Mouse (Mus musculus): ENCODE data around the gene Rfx4. TPM values are rescaled to one million over a fixed set of nuclear protein-coding genes. Genes with fewer than 3 reads are reported as not detected.
A peak's percentile ranks its signal among the peaks of the same experiment; 100 is the strongest.

The Rfx4 gene
- total RNA-seq, 2 experiments from 2014 or later = not detected

- DNase-seq = no peak
Observed at GRCm38 (mm10) chr10:84811913-84812295, 56.0 kb downstream of the Rfx4 start.

DNA sequence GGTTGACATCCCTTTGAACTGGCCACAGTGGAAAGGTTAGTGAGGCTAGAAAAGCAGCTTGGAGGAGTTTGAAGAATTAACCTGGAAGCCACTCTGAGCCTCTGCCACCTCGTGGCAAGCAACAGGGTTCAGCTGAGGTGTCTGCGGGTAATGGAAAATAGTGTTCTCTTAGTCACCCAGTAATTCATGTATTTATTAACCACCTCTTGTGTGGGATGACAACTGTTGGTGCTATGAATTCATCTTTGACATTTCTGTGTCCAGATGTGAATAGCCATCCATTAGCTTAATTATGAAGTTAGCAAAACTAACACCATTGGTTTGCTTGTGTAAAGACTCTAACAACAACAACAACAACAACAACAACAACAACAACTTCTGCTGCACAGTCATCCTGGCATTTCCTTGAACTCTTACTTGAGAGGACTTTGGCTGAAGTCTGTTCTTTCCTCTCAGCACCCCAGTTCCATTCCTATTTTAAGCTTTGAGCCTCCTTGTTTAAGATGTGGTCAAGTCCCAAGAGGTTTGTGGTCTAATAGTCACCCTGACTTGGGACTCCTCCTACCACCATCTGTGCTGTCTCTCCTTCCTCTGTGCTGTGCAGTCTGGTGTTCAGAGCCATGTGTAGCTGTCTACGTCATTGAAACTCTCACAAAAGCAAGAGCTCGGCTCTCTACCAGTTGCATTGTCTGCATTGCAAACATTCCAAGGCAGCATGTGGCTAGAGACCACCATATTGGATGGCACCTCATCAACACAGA, 60.0 kb downstream of the Rfx4 start:
- no peak for DNase-seq

DNA sequence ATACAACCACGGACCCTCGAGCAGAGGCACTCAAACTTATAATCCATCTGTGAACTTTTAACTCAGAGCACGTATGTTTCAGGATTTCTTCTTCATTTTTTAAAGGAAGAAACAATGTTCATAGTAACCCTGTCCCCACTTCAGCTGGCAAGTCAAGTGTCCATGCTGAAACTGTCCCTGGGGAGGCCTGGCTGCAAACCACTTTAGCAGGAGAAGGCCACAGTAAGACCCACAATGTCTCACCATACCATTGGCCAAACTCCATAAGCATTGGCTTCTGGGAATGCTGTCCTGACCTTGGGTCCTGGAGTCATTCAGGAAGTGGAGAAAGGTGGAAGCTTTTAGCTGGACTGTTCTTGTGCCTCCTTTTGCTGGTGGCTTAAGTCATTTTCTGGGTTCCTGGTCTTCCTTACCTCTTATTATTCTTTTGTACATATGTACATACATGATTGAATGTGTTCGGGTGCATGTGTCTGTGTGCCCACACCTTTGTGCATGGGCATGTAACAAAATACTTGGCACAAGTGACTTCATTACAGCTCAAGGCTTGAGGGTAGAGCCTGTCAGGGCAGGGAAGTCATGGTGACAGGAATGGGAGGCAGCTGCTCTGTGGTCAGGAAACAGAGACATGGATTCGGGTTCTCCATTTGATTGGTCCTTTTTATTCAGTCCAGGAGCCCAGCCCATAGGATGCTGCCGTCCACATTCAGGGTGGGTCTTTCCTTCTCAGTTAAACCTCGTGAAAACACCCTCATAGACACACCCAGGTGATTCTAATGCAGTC, 61.4 kb downstream of the Rfx4 start:
- peak in 1 of 2 experiments; percentile 42 for DNase-seq

- DNase-seq = no peak
Observed at GRCm38 (mm10) chr10:84819669-84820068, 63.8 kb downstream of the Rfx4 start.

DNA sequence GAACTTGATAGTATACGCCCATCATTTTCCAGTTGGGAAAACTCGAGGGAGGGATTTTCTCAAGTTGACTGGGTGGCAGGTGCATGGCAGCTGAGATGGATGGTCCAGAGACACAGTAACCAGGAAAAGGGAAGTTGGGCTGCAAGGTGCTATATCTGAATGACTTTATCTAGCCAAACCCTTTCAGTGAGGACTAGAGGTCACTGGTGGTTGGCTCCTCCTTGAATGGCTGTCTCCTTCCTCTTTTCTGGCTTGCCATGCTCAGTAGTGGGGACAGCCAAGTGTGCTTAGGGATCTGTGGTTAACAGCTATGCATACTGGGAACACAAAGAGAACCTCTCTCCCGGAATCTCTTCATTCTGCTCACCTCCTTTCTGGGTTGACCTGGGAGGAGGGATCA, 64.4 kb downstream of the Rfx4 start:
- no peak for DNase-seq

- DNase-seq = no peak
Observed at GRCm38 (mm10) chr10:84822741-84823151, 66.9 kb downstream of the Rfx4 start.

DNA sequence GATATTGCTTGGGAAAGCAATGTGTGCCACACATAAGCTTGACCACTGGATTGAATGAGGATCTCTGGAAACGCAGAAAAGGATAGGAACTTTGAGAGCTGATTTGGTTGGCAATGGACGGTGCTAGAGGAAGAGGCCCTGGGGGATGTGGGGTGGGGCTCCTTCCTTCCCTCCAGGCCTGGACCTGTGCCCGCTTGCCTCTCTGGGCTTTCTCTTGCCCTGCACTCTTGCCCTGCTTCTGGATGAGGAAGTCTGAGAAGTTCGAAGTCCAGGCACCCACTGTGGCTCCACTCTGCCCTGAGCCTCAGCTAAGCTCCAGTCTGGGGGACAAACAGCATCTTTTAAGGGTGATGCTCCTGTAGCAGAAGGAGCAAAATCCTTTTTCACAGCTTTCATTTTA, 67.8 kb downstream of the Rfx4 start:
- peak in 1 of 2 experiments; percentile 33 for DNase-seq

DNA sequence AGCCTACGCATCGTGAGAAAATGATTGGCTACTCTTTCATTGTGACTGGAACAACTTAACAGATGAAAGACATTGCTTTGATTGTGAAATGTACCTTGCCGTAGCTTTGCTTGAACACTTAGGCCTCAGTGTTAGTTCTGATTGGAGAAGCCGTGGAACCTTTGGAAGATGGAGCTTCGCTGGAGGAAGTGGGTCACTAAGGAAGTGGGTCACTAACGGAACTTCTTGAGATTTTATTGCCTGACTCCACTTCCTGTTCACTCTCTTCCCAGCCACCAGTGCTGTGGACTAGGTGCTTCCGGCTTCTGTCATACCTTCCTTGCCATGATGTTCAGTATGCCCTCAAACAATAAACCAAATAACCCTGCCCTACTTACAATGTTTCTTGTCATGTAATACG, 73.1 kb downstream of the Rfx4 start:
- DNase-seq = no peak

GRCm38 (mm10) chr10:84835596-84835995, 79.7 kb downstream of the Rfx4 start:
- peak in 1 of 2 experiments; percentile 20 for DNase-seq

DNA sequence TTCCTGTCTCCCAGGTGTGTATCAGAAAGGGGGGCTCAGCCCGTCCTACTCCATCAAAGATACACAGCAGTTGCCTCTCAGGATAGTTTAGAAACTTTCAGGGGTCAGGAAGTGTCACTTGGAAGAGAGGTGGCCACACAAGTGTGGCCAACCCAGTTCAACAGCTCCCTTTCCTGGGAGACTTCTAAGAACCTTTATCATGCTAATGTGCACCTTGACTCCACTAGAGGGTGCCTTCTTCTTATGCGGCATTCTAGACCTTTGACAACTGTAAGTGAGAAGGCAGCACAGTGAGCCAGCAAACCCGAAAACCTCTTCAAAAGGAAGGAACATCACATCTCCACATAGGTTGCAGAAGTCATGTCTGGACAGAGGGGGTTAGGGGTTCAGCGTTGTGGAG, 80.2 kb downstream of the Rfx4 start:
- peak in 1 of 2 experiments; percentile 48 for DNase-seq

DNA sequence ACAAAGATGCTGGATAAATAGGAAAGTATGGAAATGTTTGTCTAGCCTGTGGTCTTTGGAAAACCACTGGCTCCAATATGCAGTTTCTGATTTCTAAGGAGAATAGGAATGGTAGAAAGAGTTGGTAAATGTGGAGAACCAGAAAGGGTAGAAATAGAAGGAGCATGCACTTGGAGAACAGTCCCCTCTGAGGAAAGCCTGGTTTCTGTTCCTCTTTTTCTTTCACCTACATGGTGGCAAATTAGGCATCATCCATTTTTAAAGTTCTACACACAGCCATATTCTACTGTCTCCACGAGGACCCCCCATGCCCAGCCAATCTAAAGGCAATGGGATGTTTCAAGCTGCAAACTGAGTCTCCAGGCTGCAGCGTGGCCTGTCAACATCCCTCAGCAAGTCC, 81.5 kb downstream of the Rfx4 start:
- DNase-seq = no peak

GRCm38 (mm10) chr10:84838850-84839473, 83.1 kb downstream of the Rfx4 start:
- no peak for DNase-seq

- DNase-seq = no peak
Observed at GRCm38 (mm10) chr10:84846638-84847037, 90.8 kb downstream of the Rfx4 start.

- DNase-seq = peak; percentile 90 to 93
Observed at GRCm38 (mm10) chr10:84851981-84852979, 96.4 kb downstream of the Rfx4 start.

DNA sequence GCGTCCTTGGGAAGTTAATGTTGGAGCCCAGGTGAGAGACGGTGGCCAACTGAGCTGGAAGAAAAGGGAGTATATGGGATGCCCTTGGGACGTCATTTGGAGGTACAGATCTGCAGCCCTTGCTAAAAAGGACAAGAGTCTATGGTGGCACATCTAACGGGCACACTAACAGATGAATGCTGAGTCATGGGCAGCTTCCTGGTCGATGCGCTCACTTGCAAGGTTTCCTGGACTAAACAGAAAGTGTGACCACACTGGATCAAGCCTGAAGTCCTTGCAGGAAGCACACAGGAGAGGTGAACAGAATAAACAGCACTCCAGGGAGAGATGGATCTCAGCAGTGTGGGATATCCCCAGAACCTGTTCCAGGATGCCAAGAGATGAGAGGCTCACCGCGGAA, 98.2 kb downstream of the Rfx4 start:
- no peak for DNase-seq

- DNase-seq = peak; percentile 62 to 68
Observed at GRCm38 (mm10) chr10:84855466-84855865, 99.6 kb downstream of the Rfx4 start.

- no peak for DNase-seq
Observed at GRCm38 (mm10) chr10:84858371-84858770, 102.5 kb downstream of the Rfx4 start.

DNA sequence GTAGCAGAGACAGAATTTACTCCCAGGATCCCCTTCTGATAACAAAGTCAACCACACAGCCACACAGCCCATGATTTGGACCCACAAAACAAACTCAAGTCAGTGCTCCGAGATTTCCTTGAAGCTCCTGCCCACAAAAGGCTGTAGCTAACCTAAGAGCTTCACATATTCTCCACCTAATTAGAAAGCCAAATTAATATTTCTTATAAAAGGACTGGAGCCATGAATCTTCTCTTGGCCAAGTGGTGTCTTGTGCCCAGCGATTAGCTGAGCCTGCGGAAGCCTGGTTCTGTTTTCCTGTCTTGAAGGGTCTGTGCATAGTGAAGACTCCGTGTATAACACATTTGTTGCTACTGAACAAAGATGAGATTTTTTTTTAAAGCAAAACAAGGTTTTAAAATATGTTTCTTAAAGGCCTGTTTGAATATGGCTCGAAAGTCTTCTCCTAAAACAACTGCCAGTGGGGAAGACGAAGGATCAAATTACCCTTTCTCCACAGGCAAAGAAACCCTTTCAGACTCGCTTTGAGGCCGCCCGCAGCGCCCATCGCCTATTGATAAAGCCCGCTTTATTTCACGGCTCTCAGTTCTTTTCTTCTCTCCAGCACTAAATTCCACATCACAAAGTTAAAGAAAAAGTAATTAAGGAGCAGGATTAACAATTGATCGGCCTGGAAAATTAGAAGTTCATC, 103.1 kb downstream of the Rfx4 start:
- DNase-seq = no peak

- no peak for DNase-seq
Observed at GRCm38 (mm10) chr10:84859556-84860380, 103.9 kb downstream of the Rfx4 start.

DNA sequence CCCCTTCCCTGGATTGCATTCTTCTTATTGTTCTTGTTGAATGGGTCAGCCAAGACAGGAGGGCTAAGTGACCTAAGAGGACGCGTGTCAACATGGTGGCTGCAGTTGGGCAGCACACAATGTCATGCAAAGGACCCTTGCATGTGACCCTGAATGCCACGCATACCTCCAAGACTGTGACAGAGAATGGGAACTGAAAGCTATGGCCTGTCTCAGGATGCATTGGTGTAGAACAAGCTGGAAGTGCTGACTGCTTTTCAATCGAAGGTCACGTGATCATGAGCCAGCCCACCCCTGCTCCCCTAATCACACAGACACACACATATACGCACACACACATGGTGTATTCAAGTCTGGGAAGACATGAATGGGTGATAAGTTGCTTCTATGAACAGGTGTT, 107.6 kb downstream of the Rfx4 start:
- no peak for DNase-seq

All from adrenal gland, postnatal 36 days (tissue).